Mouse (Mus musculus) urinary bladder, adult 18-20 months (tissue): ENCODE results near the gene Atp5g2.

Source experiments
- DNase-seq, 2 experiments: peaks; one replicate each; pipeline ENCODE4 v3.0.0; 2022; ENCODE audit warnings: low spot score in 2 of 2, mixed read lengths in 2 of 2

Gene Atp5g2

DNA sequence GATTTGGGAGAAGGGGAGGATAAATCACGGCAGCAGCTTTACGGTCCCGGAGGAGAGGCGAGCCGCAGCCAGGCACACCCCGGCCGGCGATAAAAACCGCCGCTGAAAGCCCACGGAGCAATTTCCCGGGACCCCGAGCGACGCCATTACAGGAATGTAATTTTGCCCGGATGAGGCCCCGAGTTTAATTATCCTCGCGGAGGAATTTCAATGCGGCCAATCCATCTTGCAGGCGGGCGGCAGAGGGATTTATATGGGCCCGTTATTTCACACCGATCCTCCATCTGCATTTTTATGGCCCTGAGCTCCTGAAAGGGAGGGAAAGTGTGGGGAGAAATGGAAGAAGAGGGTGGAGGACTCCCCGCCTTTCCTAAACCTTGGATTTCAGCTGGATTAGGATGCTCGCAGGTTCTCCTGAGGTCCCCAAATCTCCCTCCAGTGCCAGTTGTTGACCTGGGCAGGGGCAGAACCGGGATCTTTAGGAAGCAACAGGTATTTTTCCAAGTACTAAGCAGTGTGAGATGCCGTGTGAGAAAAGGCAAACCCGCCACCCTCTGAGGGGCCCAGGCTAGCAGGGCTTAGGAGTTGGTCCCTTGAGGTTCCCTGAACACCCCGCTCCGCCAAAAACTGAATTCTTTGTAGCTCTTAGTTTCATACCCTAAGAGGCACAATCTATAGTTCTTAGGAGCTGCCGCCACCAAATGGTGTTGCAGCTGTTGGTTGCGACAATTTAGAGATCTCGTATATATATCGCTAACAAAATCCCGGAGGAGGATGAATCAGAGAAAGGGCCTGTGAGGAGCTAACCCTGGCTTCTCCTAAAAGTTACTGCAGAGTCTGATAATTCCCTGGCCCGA is at the start of gene Atp5g2:
Gene Atp5g2 (minus strand): TSS at position 138 of the 857 bp plus-strand sequence.
- DNase-seq: peak; percentile 10 to 32

DNA sequence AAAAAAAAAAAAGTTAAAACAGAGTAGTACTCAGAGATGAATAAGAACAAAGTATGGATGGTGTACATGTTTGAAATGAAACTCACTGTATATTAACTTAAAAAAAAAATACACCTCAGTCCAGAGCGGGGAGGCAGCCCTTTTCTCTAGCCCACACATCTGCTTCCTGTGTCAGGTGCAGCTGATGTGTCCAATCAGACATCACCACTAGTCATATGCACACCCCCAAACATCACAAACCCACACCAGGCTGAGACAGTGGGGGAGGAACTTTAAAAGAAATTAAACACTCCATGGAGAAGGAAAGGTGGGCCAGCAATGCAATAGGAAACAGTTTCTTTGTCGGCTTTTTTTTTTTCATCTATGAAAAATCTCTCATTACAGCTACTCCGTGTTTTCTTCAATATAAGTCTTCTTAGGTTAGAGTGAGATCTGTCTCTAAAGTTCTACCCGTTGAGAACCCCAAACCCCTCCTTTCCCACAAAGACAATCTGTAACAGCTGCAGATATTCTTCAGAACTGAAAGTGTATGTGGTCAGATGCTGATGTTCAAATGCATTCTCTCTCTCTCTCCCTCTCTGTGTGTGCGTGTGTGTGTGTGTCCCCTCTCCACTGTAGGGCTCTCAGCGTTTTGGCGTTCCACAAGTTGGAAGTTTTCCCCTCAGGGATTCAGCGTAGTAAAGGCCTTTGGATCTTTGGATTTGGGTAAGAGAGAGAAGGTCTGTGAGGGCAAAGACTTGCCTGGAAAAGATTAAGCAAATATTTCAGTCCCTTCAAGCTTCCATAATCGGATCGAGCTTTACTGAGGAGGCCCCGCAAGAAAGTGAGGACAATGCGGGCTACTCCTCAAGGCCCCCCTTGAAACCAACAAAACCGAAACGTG is 49.1 kb upstream of the Atp5g2 start:
- no peak for DNase-seq

DNA sequence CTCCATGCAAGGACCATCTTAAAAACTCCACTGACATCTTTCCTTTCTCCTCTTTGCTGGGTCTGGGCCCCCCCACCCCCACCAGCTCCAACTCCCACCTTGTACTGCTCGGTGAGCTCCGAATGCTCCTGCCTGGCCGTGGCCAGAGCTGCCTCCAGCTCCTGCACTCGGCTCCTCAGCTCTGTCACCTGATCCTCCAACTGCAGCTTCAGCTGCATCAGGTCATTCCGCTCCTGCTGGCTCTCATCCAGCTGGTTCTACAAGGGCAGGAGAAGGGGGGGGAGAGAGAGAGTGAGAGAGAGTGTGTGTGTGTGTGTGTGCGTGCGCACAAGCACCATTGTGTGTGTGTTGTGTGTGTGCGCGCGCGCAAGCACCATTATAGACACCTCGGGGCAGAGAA is 44.0 kb upstream of the Atp5g2 start:
- no peak for DNase-seq

DNA sequence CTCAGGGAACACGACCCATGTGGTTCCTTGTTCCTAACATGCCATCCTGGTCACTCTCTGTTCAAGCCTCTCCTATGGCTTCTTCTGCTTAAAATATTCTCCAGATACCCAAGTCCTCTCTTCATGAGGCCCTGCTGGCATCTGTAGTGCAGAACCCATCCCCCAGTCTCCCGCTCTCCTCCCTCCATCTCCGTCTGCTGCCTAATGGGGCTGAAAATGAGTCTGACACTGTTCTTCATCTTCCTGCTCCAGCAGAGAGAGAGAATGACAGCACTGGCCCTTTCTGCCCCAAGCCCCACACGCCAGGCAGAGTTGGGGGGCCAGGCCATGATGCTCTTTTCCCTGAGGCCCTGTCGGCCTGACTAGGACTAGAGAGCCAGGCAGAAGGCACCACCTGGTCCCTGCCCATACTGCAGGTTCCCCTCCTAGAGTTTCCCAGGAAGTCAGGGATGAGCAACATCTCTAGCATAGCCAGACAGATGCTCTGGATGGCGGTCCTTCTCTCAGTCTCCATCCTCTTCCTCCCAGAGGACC is 35.7 kb upstream of the Atp5g2 start:
- DNase-seq: no peak

DNA sequence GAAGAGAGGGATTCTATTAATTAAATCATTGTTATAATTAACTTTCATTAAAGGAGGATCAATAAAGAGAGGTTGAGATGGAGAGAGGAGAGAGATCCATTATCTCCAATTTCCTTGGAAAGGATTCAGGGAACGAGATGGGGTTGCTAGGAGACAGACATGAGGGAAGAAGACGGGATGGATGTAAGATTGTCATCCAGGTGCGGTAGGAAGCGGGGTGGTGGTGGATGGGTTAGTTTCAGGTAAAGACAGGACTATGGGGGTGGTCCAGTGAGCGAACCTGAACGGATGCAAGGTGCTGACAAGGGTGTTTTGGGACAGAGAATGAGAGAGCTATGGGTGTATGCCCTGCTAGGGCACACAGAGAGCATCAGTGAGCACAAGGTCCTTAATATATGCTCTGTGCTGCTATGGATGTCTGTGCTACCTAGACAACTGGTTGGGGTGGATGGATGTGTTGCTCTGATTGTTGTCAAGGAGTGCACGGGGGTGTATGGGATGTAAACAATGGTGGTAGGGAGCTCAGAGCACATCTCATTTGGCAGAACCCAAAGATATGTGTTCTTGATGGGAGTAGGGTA is 33.9 kb upstream of the Atp5g2 start:
- DNase-seq: no peak

DNA sequence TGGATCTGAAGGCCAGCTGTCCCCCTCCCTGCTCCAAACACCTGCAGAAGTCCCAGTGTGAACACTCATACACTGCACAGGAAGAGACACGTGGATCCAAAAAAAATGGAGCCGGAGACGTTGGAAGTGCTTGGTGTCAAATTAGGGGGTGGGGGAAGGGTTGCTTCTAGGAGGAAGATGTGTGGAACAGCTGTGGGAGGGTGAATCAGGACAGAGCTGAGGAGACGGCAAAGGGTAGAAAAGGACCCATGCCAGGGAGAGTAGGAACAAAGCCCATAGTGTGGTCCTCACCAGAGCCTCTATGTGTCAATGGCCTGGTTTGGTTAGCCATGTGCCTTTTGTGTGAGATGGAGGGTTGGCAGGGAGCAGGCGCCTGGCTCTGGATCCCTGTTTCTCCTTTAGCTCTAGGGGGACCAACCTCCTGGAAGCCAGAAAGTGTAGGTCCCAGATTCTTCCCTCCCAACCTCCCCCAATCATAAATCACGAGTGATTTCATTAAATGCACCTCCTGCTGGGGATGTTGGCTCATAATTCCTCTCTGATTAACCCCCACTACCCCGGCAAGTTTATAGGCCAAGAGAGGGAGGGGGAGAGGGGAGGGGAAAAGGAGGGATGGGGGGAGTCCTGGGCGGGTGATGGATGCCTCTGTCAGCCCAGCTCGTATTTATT is 33.2 kb upstream of the Atp5g2 start:
- no peak for DNase-seq

DNA sequence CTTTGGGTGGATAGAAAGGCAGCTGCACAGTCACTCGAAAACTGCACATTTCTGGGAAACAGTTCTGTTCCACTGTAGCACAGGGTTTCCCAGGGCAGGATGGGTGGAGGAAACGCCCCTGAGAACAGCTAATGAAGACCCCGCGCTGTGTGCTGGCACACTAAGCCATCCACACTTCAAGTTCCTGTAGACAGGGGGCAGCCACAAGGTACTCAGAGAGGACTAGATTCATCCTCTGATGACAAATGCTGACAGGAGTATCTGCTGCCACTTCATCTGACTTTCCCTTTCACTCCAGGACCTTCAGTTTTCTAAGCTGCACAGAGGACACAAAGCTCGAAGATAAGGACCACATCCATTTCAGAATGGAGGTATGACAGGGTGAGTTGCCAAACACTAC is 32.7 kb upstream of the Atp5g2 start:
- no peak for DNase-seq

DNA sequence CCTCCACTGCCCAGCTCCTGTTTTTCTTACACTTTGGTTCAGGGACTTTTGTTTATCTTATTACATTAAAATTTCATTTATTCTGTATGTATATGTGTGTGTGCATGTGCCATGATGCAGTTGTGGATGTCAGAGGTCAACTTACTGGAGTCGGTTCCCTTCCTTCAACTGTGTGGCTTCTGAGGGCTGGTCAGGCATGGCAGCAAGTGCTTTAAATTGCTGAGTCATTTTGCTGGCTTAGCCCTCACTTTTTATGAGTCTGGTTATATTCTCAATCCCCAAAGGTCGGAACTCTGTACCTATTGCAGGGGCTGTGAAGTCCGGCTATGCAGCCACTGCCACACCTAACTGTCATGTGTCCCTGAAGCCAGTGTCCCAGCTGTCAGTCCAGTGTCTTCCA is 30.8 kb upstream of the Atp5g2 start:
- DNase-seq: no peak

DNA sequence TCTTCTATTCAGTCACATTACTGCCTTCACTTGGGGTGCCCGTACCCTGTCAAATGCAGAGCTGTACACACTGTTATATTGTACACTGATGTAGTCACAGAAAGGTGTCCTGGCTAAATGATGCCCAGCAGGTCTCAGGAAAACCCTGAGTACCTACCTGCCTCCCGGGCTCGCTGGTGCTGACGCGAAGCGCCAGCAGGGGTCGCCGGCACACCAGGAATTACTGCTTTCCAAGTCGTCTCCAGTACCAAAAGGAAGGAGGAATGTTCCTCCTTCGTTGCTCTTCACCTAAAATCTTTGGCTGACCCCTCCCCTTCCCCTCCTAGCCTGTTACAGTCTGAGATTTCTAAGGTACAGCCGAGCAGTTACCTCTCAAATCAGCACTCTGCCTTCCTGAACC is 26.0 kb upstream of the Atp5g2 start:
- DNase-seq: peak; percentile 66 to 81

DNA sequence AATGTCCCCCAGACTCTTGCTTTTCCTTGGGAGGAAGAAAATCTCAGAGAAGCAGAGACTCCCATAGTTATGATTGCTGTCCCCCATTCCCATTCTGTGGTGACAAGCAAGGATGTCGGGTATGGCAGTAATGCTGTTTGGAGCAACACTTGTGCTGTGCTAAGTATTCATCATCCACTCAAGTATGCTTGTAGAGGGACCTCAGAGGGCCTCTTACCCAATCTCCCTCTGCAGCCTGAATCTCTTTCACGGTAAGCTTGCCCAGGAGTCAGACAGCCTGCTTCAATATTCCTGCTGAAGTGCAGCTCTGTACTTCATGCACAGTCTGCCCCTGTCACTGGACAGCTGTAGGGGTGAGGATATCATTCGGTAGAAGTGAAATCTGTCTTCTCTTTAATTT is 24.7 kb upstream of the Atp5g2 start:
- no peak for DNase-seq

DNA sequence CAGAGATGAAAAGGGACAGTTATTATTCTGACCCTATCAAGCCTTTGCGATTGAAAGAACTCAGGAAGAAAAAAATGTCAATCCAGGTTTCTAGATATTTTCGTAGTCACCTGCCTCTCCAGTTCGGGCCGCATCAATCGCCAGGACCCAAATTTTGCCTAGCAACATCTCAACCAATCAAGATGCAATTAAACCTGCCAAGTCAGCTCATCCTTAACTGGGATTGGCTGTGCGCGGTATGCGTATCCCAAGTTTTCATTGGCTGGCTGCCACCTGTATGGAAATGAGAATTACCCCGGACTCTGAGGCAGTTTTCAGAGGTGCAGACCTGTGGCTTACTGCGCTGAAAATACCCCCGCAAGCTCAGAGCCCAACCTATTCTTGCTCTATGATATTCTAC is 21.4 kb upstream of the Atp5g2 start:
- DNase-seq: peak; percentile 21 to 44

DNA sequence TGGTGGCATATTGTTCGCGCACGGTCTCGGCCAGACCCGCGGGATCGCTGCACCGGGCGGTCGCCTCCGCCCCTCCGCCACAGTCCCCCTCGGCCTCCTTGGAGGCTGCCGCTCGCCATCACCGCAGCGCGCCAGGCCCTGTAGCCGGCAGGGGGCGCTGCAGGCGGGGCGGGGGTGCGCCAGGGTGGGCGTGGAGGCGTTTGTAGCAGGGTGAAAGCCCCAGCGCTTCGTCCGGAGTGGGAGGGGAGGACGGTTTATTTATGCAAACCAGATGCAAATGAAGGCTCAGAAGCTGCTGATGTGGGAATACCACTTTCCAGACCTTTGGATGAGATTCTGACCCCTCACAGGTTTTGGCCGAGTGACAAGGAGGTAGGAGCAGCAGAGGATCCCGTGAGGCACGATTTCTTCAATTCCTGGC is 20.8 kb upstream of the Atp5g2 start:
- peak in 1 of 2 experiments; percentile 26 for DNase-seq

DNA sequence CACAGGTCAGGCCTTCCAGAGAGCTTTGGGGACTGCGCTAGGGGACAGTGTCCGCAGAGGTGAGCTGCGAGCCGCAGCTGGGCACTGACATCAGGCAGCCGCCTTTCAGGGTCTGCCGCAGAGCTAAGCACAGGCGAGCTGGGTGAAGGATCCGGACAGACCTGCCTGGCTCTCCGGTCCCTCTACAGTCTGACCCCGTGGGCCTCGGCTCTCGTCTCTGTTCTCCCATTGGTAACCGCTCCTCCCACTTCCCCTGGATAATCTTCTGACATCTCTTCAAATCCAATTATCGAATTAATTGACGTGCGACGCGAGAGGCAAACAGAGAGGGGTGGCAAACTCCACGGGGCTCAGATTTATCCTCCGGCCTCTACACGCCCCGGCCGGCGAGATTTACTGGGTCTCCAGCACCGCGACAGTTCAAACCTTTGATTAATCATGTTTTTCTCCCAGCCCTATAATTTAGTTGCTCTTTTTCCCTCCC is 20.2 kb upstream of the Atp5g2 start:
- no peak for DNase-seq

DNA sequence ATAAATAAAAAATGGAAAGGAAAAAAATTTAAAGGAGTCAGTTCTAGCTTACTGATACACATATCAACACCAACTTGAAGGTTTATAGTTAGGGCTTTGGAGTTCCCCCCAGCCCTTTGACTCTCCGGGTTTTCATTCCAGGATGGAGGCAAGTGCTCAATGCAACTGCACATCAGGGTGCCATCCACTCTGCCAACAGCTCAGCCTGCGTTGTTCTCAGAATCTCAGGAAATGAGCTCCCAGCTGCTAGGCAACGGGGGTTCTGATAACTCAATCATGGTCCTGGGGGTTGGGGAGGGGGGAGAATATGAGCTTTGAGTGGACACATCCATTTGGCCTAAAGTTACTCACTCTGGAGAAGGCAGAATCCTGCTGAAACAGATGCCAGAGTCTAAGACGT is 13.6 kb upstream of the Atp5g2 start:
- no peak for DNase-seq

DNA sequence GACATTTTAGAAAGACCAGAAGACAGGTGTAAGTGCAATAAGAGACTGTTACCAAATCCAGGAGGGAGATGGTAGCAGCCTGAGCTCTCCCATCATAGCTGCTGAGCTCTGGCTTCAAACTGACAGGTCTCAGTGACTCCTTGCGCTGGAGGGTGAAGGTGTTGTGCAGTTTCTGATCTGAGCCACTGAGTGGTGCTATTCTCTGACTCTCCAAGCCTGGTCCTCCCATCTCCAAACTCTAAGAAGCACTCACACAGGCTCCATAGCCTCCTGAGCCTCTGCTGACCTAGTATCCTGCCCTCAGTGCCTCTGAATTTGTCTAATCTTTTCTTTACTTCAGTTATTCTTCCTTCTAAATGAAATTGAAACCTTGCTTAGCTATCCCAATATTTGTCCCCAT is 11.5 kb upstream of the Atp5g2 start:
- no peak for DNase-seq

DNA sequence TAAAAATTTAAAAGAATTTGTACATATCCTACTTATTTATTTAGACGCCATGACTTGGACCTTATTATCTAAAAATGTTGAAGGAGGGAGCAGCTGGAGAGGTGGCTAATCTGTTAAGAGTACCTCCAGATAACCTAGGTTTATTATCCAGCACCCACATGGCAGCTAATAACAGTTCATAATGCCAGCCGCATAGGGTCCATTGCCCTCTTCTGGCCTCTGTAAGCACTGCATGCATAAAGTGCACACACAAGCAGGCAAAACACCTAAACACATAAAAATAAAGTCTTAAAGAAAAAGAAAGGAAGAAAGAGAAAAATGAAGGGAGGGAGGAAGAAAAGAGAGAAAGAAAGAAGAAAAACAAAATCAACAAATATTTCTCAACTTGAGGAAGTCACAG is 4.2 kb upstream of the Atp5g2 start:
- no peak for DNase-seq

DNA sequence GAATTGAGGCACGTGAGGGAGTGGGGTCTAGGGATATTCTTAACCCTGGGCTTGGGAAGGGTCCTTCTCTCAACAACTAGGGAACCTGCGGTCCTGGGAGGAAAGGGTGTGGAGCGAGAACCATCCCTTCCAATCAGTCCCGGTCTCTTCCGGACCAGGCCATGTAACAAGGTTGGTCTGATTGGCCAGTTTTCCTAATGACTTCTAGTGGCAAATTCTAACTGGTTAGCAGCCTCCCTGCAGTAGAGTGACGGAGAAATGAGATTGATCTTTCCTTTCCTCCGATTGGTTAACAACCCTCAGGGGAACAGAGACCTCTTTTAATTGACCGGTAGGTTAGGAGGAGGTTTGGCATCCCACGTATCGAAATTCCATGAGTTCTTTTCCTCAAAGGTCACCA is 1.4 kb upstream of the Atp5g2 start:
- peak in 1 of 2 experiments; percentile 12 for DNase-seq

DNA sequence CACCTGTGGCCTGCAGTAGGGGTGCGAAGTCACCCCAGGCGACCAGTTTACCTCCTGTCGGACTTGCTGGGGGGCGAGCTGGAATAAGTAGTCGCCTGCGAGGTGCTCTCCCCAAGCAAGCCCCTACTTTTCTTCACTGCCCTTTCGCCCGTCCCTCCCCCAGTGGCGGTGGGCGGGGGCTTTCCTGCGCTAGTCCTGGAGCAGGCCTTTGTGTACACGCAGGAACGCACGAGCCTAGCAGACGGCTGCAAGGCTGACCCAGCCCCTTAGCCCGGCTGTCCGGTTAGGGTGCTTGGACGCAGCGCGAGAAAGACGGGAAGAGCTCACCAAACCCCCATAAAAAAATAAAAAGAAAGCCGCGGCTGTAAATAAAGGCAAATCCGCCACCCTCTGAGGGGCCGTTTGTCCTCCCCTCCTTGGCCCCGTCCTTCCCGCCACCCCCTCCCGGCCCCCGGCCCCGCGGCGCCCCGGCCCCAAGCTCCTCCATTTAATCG is 384 bp downstream of the Atp5g2 start:
- DNase-seq: peak; percentile 63 to 78

DNA sequence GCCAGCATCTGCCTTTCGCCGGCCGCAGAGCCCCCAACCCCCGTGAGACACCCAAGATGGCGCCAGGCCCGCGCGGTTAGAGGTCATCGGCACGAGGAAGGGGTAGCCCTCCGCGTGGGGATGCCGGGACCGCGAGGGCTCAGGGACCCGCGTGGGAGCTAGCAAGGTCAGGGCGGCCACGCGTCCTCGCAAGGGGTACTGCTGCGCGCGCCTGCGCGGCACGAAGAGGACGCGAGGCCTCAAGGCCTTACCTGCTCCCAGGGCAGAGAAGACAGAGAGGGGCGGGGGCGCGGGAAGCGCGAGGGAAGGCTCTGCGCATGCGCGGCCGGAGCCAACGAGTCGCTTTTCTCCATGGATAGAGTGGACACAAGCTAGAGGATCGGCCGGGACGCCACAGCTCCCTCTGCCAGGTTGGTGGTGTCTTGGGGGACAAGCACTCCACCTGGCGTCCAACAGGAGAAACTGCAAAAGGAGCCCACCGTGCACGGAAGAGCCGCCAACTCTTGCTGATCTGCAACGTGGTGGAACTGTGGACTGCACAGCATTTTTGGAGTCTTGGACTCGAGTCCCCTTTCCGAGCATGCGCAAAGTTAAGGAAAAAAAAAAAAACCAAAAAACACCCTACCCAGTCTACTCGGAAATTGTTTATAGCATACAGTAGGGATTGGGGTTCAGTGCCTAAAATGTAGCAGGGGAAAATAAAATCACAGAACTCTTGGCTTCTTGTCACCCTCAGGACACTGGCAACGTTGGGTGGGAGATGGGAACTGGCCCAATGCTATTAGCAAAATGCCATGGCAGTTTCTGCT is 1.2 kb downstream of the Atp5g2 start:
- DNase-seq: peak; percentile 95 to 98

DNA sequence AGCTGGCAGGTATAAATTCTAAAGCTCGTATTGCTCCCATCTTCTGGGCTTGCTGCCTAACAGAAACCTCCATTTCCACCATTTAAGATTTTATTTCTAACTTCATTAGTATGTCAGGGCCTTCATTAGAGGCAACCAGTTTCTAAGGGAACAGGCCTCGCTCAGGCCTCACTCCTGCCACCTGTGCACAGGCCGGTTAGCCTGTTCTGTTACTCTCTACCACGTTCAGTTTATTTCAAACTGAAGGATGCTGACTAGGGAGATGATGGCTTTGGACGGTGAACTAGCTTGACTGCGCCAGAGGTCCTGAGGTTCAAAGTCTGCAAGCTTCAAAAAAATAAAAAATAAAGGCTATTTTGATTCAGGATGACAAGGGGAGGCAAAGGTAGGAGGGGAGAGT is 1.9 kb downstream of the Atp5g2 start:
- peak in 1 of 2 experiments; percentile 14 for DNase-seq
